Mouse (Mus musculus) lung, postnatal 0 days (tissue): ENCODE measurements around the gene Dgki.

Source experiments
- CTCF ChIP-seq: IDR thresholded peaks from 2 replicates; pipeline ENCODE4 v1.5.1; 2016; ENCODE audit warnings: antibody characterized with exemption, mild to moderate bottlenecking
- EP300 ChIP-seq: IDR thresholded peaks from 2 replicates; pipeline ENCODE4 v1.6.1; 2016; ENCODE audit warnings: antibody characterized with exemption, mild to moderate bottlenecking, control low read depth

GRCm38 (mm10) chr6:37150038-37150437, 149.9 kb downstream of the Dgki start:
- no peak for TF ChIP-seq CTCF
- no peak for TF ChIP-seq EP300
